In genomic region chr8:103409121-103409551, GRCm38 (mm10) we compare ENCODE assay signal across 8 mouse cellular contexts.
DNase-seq lines count a peak whose midpoint lies in the region; ATAC-seq and TF ChIP-seq lines count a peak whose summit lies in the region.
"Had no signal": no experiment of that assay in that cellular context is flagged by ENCODE, and none has a peak within 500 bp of the region (broad histone marks: within the 10 kb centered on the region; RNA-seq: fewer than 3 reads in every experiment).

No protein-coding gene starts in this region.

- peak; percentile 89 for ATAC-seq in lung, embryonic 14.5 days (ENCODE audit: insufficient read depth)
- ATAC-seq in granulocyte monocyte progenitor cell, adult 5-6 weeks (replicated peaks; ENCODE audit: poor library complexity, severe bottlenecking), result no peak
- no peak for ATAC-seq in midbrain, postnatal 0 days (ENCODE audit: low FRiP score)

- 0 out of 2 replicates have a peak, but pooled peaks have one; percentile 5 for TF ChIP-seq CTCF in lung, embryonic 14.5 days (IDR thresholded peaks at IDR 0.05; ENCODE audit: low read depth)
- TF ChIP-seq CTCF in midbrain, postnatal 0 days (IDR thresholded peaks at IDR 0.05), result no peak

- no peak overlapping the region for H3K9ac ChIP-seq in lung, embryonic 14.5 days
- H3K9ac ChIP-seq in midbrain, postnatal 0 days (replicated peaks; ENCODE audit: low read length, poor library complexity, severe bottlenecking), result no peak overlapping the region
- H3K9ac ChIP-seq: neural tube, embryonic 13.5 days had no signal

- H3K4me2 ChIP-seq in lung, embryonic 14.5 days, result no peak overlapping the region
- no peak overlapping the region for H3K4me2 ChIP-seq in midbrain, postnatal 0 days (ENCODE audit: low read depth, low read length, poor library complexity, severe bottlenecking)
- H3K4me2 ChIP-seq: neural tube, embryonic 13.5 days had no signal

- H3K27me3 ChIP-seq in lung, embryonic 14.5 days (ENCODE audit: insufficient read depth, low read length), result no peaks in the 10 kb centered on the region
- no peaks in the 10 kb centered on the region for H3K27me3 ChIP-seq in midbrain, postnatal 0 days (ENCODE audit: insufficient read depth, low read length)
- H3K27me3 ChIP-seq: neural tube, embryonic 13.5 days had no signal

- peak overlapping the region; percentile 38; the same call in 1 of the 2 replicates for H3K27ac ChIP-seq in lung, embryonic 14.5 days (ENCODE audit: low read depth)
- H3K27ac ChIP-seq in midbrain, postnatal 0 days (ENCODE audit: low read depth, low read length), result no peak overlapping the region
- H3K27ac ChIP-seq: neural tube, embryonic 13.5 days had no signal

- H3K36me3 ChIP-seq in lung, embryonic 14.5 days (ENCODE audit: insufficient read depth), result no peaks in the 10 kb centered on the region
- H3K36me3 ChIP-seq in midbrain, postnatal 0 days (ENCODE audit: insufficient read depth, low read length), result no peaks in the 10 kb centered on the region
- H3K36me3 ChIP-seq: neural tube, embryonic 13.5 days had no signal

- H3K9me3 ChIP-seq in lung, embryonic 14.5 days (ENCODE audit: low read depth, low read length), result no peaks in the 10 kb centered on the region
- no peaks in the 10 kb centered on the region for H3K9me3 ChIP-seq in midbrain, postnatal 0 days (ENCODE audit: low read length)
- H3K9me3 ChIP-seq: neural tube, embryonic 13.5 days had no signal

- peak; percentile 13 for DNase-seq in ZHBTc4 (ENCODE audit: low read depth, low spot score)
- peak; percentile 66 for DNase-seq in embryo, embryonic 9.5 days (ENCODE audit: extremely low spot score)
- peak; percentile 33 for DNase-seq in hindlimb bud, embryonic 11.5 days (ENCODE audit: extremely low spot score, low read depth, low spot score)
- DNase-seq in lung, embryonic 14.5 days, result peak; percentile 74
- no peak for DNase-seq in spleen, adult 12 weeks (ENCODE audit: low spot score)
- DNase-seq in midbrain, postnatal 0 days (ENCODE audit: low spot score), result no peak

- WGBS in lung, embryonic 14.5 days, result 21% methylated on average over 2 of the region's 2 CpGs
- 72% methylated on average over 2 of the region's 2 CpGs for WGBS in midbrain, postnatal 0 days

- H3K4me3 ChIP-seq in lung, embryonic 14.5 days (ENCODE audit: low read depth, low read length), result no peak overlapping the region
- no peak overlapping the region for H3K4me3 ChIP-seq in midbrain, postnatal 0 days (ENCODE audit: low read depth, low read length)
- H3K4me3 ChIP-seq: neural tube, embryonic 13.5 days had no signal

- H3K4me1 ChIP-seq in lung, embryonic 14.5 days (ENCODE audit: insufficient read depth), result peaks cover 12% of the 10 kb centered on the region; the same call in 1 of the 2 replicates
- no peaks in the 10 kb centered on the region for H3K4me1 ChIP-seq in midbrain, postnatal 0 days (ENCODE audit: insufficient read depth, low read length)

Comparison
In these comparisons a context has a peak if more than half of its experiments do, and no peak if none do; other contexts are left out.
1. DNase-seq: peak in ZHBTc4 (single experiment), embryo, embryonic 9.5 days (single experiment), hindlimb bud, embryonic 11.5 days (single experiment) and lung, embryonic 14.5 days (single experiment); none in spleen, adult 12 weeks (single experiment) and midbrain, postnatal 0 days (single experiment).